Mouse (Mus musculus): ENCODE data around the gene Fadd.

DNA sequence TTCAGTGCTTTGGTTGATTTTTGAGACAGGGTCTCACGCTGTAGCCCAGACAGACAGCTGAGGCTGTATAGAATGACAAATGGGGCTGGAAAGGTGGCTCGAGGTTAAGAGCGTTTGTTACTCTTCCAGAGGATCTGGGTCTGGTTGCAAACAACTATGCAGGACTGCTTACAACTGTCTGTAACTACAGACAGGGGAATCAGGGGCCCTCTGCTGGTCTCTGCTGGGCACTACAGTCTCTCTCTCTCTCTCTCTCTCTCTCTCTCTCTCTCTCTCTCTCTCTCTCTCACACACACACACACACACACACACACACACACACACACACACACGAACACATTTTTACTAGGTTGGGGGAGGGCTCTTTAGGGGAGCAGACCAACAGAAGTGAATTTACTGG lies 1.4 kb upstream of the Fadd start:
- no peak for TF ChIP-seq POLR2A (IDR thresholded peaks at IDR 0.05; ENCODE audit: borderline replicate concordance, extremely low read depth, low read depth, low read length)
- TF ChIP-seq CTCF (IDR thresholded peaks at IDR 0.05; ENCODE audit: insufficient read depth, low read length) = peak; percentile 51

Data from lung, adult 2 months (tissue).